ENCODE assay signal across 9 mouse cellular contexts in the genomic region with DNA sequence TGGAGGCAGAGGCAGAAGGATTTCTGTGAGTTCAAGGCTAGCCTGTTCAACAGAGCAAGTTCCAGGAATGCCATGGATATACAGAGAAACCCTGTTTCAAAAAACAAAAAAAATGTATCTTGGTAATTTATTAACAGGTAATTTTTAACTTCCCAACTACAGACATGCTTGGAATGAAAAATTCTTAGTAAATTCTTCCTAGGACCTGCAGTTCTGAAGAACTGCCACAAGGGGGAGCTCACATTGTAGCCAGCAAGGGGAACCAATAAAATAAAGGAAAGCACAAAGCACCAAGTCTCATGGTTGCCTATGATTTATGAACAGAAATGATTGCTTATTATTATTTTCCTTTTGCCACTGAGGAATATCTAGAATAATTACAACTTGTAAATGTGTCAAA. TPM values are rescaled to one million over a fixed set of nuclear protein-coding genes. Genes with fewer than 3 reads are reported as not detected.
DNase-seq lines count a peak whose midpoint lies in the region; ATAC-seq and TF ChIP-seq lines count a peak whose summit lies in the region.
"Had no signal": no experiment of that assay in that cellular context is flagged by ENCODE, and none has a peak within 500 bp of the region (broad histone marks: within the 10 kb centered on the region; RNA-seq: fewer than 3 reads in every experiment).

No protein-coding gene starts in this region.

- H3K4me1 ChIP-seq in liver, adult 2 months (ENCODE audit: control insufficient read depth, insufficient read depth, low read length) = no peaks in the 10 kb centered on the region
- no peaks in the 10 kb centered on the region for H3K4me1 ChIP-seq in liver, embryonic 11.5 days (replicated peaks; ENCODE audit: control insufficient read depth, insufficient read depth, low read length)
- H3K4me1 ChIP-seq in liver, embryonic 14.5 days (replicated peaks; ENCODE audit: control insufficient read depth in 2 of 2, insufficient read depth in 2 of 2, low read length in 1 of 2) = 0 out of 4 replicates have a peak, but pooled peaks cover 0 to 4% of the 10 kb centered on the region in 2 experiments
- H3K4me1 ChIP-seq: lung, embryonic 15.5 days had no signal

- no peak for TF ChIP-seq POLR2A in liver, adult 2 months (IDR thresholded peaks at IDR 0.05; ENCODE audit: extremely low read depth, insufficient read depth, low read length)

- peaks cover 12% of the 10 kb centered on the region; the same call in 1 of the 2 replicates for H3K36me3 ChIP-seq in liver, adult 2 months (ENCODE audit: control insufficient read depth, insufficient read depth, low read length)
- H3K36me3 ChIP-seq in liver, embryonic 11.5 days (ENCODE audit: control insufficient read depth, insufficient read depth, low read length) = no peaks in the 10 kb centered on the region
- H3K36me3 ChIP-seq in liver, embryonic 14.5 days (replicated peaks; ENCODE audit: control insufficient read depth, insufficient read depth, low read depth) = no peaks in the 10 kb centered on the region

- TF ChIP-seq EP300 in liver, embryonic 14.5 days (IDR thresholded peaks at IDR 0.05; ENCODE audit: low read depth) = no peak

- DNase-seq in adrenal gland, adult (ENCODE audit: inconsistent age in 2 of 2, low spot score in 1 of 2) = peak; percentile 29 to 83
- DNase-seq in adrenal gland, adult 8-10 months = no peak
- DNase-seq in liver, adult 2 months (ENCODE audit: extremely low read depth, low read depth, low spot score) = peak; percentile 43
- DNase-seq in liver, embryonic 11.5 days (ENCODE audit: low spot score) = no peak
- peak; percentile 45 for DNase-seq in c-Kit-negative CD71-positive TER-119-positive erythroid progenitor cells, embryonic 14.5 days (ENCODE audit: low read depth, low spot score)
- peak; percentile 34 for DNase-seq in gastrocnemius, postnatal 10 days
- DNase-seq in liver, embryonic 14.5 days (ENCODE audit: low read depth in 3 of 3, low spot score in 3 of 3) = peak; percentile 16 to 38 (median 23)
- peak; percentile 12 to 51 for DNase-seq in spleen, postnatal 10 days (ENCODE audit: low spot score in 2 of 2)

- no peak overlapping the region for H3K9ac ChIP-seq in liver, adult 2 months (ENCODE audit: low read depth, low read length)
- H3K9ac ChIP-seq in liver, embryonic 11.5 days (ENCODE audit: low read depth, low read length) = no peak overlapping the region
- no peak overlapping the region for H3K9ac ChIP-seq in liver, embryonic 14.5 days (replicated peaks)
- H3K9ac ChIP-seq: lung, embryonic 15.5 days had no signal

- H3K27ac ChIP-seq in liver, adult 2 months (replicated peaks; ENCODE audit: insufficient read depth, low read depth, low read length) = no peak overlapping the region
- no peak overlapping the region for H3K27ac ChIP-seq in liver, embryonic 11.5 days (ENCODE audit: low read depth, low read length)
- no peak overlapping the region for H3K27ac ChIP-seq in liver, embryonic 14.5 days
- H3K27ac ChIP-seq: lung, embryonic 15.5 days had no signal

- TF ChIP-seq CTCF in liver, adult 2 months (IDR thresholded peaks at IDR 0.05; ENCODE audit: low read depth, low read length) = peak; percentile 40
- peak; percentile 80 for TF ChIP-seq CTCF in liver, embryonic 14.5 days (IDR thresholded peaks at IDR 0.05; ENCODE audit: low read depth)

- no peak overlapping the region for H3K4me3 ChIP-seq in liver, adult 2 months (ENCODE audit: insufficient read depth, low read depth, low read length)
- no peak overlapping the region for H3K4me3 ChIP-seq in liver, embryonic 11.5 days (ENCODE audit: low read depth, low read length)
- no peak overlapping the region for H3K4me3 ChIP-seq in liver, embryonic 14.5 days (ENCODE audit: insufficient read depth in 1 of 2, low read depth in 2 of 2, low read length in 2 of 2)
- H3K4me3 ChIP-seq: lung, embryonic 15.5 days had no signal

- H3K4me2 ChIP-seq in liver, embryonic 11.5 days = no peak overlapping the region
- no peak overlapping the region for H3K4me2 ChIP-seq in liver, embryonic 14.5 days (ENCODE audit: low read depth)
- H3K4me2 ChIP-seq: lung, embryonic 15.5 days had no signal

- peaks cover 4% of the 10 kb centered on the region for H3K9me3 ChIP-seq in liver, embryonic 11.5 days (ENCODE audit: control insufficient read depth, low read length)
- H3K9me3 ChIP-seq in liver, embryonic 14.5 days (ENCODE audit: control insufficient read depth, low read length) = no peaks in the 10 kb centered on the region
- H3K9me3 ChIP-seq: lung, embryonic 15.5 days had no signal

- ATAC-seq in liver, embryonic 11.5 days (replicated peaks; ENCODE audit: low FRiP score) = no peak
- ATAC-seq in liver, embryonic 14.5 days (ENCODE audit: insufficient read depth) = no peak

- no peaks in the 10 kb centered on the region for H3K79me2 ChIP-seq in liver, adult 2 months (ENCODE audit: control insufficient read depth, insufficient read depth, low read length)

- no peaks in the 10 kb centered on the region for H3K27me3 ChIP-seq in liver, adult 2 months (ENCODE audit: control insufficient read depth, insufficient read depth, low read length)
- no peaks in the 10 kb centered on the region for H3K27me3 ChIP-seq in liver, embryonic 11.5 days (replicated peaks; ENCODE audit: control insufficient read depth, insufficient read depth, low read length)
- H3K27me3 ChIP-seq in liver, embryonic 14.5 days (ENCODE audit: control insufficient read depth, insufficient read depth, low read length) = no peaks in the 10 kb centered on the region
- H3K27me3 ChIP-seq: lung, embryonic 15.5 days had no signal

RNA-seq across cellular contexts. Expression of a gene that starts 14.0 kb away (rescaled TPM):
- total RNA-seq in adrenal gland, adult 8-10 months (2022) = 10 to 100 TPM; 22.4 to 23.6 (median 22.7) TPM
- total RNA-seq in liver, adult 2 months (2014; rRNA removed) = 6.4 and 8.3 TPM in 2 replicates
- polyA plus RNA-seq in liver, adult 2 months (2012; rRNA removed) = 3.4 and 4.0 TPM in 2 replicates
- 17.9 and 21.9 TPM in 2 replicates for polyA plus RNA-seq in liver, embryonic 11.5 days (2014; fragmentation: Nextera tagmentation; extraction: Ambion mirVana)
- 1 to 10 TPM; 3.9 to 5.8 TPM for total RNA-seq in gastrocnemius, postnatal 10 days (2021)
- 3.6 and 4.8 TPM in 2 replicates for polyA plus RNA-seq in liver, embryonic 14.5 days (2012; rRNA removed)
- polyA plus RNA-seq in liver, embryonic 14.5 days (2014; fragmentation: Nextera tagmentation; extraction: Ambion mirVana) = 7.4 and 8.3 TPM in 2 replicates

RNA-seq across cellular contexts. Expression of a gene that starts 46.2 kb away (rescaled TPM):
- 100 to 1,000 TPM in 1 of 4 experiments, 10 to 100 TPM in 3; 77.0 to 102 (median 86.9) TPM for total RNA-seq in adrenal gland, adult 8-10 months (2022)
- 49.1 and 57.6 TPM in 2 replicates for total RNA-seq in liver, adult 2 months (2014; rRNA removed)
- 31.2 and 31.7 TPM in 2 replicates for polyA plus RNA-seq in liver, adult 2 months (2012; rRNA removed)
- 41.8 and 43.0 TPM in 2 replicates for polyA plus RNA-seq in liver, embryonic 11.5 days (2014; fragmentation: Nextera tagmentation; extraction: Ambion mirVana)
- total RNA-seq in gastrocnemius, postnatal 10 days (2021) = 10 to 100 TPM; 26.8 to 31.3 TPM
- polyA plus RNA-seq in liver, embryonic 14.5 days (2012; rRNA removed) = 12.7 and 16.4 TPM in 2 replicates
- 29.4 and 34.5 TPM in 2 replicates for polyA plus RNA-seq in liver, embryonic 14.5 days (2014; fragmentation: Nextera tagmentation; extraction: Ambion mirVana)

Comparison
In these comparisons a context has a peak if more than half of its experiments do, and no peak if none do; other contexts are left out.
1. DNase-seq: peak in adrenal gland, adult (2 of 2), liver, adult 2 months (single experiment), c-Kit-negative CD71-positive TER-119-positive erythroid progenitor cells, embryonic 14.5 days (single experiment), gastrocnemius, postnatal 10 days (single experiment), liver, embryonic 14.5 days (3 of 3) and spleen, postnatal 10 days (2 of 2); none in adrenal gland, adult 8-10 months (single experiment) and liver, embryonic 11.5 days (single experiment).